Mouse (Mus musculus): ENCODE results near the gene Krt9. TPM values are rescaled to one million over a fixed set of nuclear protein-coding genes. Genes with fewer than 3 reads are reported as not detected.

The Krt9 gene
- polyA plus RNA-seq, 1 experiment from 2014 or later: not detected

DNA sequence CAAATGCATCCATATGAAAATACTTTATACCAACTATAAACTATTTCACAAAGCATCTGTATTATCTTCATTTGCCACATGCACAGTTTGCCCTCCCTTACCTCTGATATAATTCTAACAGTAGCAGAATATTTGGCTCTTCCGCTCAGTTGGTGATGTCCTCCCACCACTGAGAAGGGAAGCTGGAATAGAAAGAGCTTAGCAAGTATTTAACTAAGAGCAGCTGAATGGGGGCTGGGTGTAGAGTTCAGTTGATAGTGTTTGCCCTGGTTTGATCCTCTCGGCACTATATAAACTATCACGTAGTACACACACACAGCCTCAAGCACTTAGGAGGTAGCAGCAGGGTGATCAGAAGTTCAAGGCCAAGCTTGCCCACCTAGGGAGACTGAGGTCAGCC is 13.8 kb downstream of the Krt9 start:
- no peak overlapping the region for H3K4me3 ChIP-seq (replicated peaks)
- no peak overlapping the region for H3K4me2 ChIP-seq
- H3K36me3 ChIP-seq (replicated peaks): no peaks in the 10 kb centered on the region
- ATAC-seq (ENCODE audit: low FRiP score): no peak
- no peaks in the 10 kb centered on the region for H3K9me3 ChIP-seq
- no peaks in the 10 kb centered on the region for H3K27me3 ChIP-seq
- no peaks in the 10 kb centered on the region for H3K4me1 ChIP-seq
- no peak overlapping the region for H3K27ac ChIP-seq
- no peak overlapping the region for H3K9ac ChIP-seq
- WGBS: 88% methylated on average over 3 of the region's 3 CpGs

DNA sequence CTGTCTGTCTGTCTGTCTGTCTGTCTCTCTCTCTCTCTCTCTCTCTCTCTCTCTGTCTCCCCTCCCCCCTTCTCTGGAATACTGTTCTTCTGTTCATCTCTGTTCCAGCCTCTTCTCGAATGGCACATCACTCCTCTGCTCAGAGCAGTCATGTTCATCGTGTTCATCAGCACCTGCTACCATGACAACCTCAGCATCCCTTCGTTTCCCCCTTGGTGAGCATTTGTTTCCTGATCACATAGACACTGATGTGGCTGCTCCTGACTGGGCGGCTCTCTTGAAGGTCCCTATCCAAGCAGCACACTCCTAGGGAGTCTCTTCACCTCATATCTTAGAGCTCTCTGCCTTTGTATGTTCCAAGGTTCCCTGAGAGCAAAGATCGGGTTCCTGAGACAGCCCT is 14.7 kb downstream of the Krt9 start:
- no peak for ATAC-seq (ENCODE audit: low FRiP score)
- WGBS: 77% methylated on average over 5 of the region's 5 CpGs
- H3K36me3 ChIP-seq (replicated peaks): no peaks in the 10 kb centered on the region

DNA sequence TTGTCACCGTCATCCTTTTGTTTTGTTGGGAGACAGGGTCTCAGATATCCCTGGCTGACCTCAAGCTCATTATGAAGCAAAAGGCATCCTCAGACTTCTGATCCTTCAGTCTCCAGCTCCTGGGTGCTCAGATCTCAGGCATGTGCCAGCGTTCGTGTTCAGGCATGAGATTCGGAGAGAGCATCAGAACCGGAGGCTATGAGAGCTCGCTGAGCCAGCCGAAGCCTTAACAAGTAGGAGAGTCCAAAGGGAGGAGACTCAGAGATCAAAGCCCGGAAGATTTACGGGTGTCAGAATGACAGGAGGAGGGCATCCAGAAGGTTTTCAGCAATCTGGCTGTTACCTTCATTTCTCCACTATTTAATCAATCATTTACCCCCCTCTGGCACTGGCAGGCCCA is 16.3 kb downstream of the Krt9 start:
- 89% methylated on average over 9 of the region's 9 CpGs for WGBS

More for the DNA sequence above, 14.7 kb downstream of the Krt9 start:
- no peaks in the 10 kb centered on the region for H3K27me3 ChIP-seq
- H3K4me2 ChIP-seq: no peak overlapping the region
- H3K4me3 ChIP-seq (replicated peaks): no peak overlapping the region
- H3K9ac ChIP-seq: no peak overlapping the region
- no peaks in the 10 kb centered on the region for H3K4me1 ChIP-seq
- no peak overlapping the region for H3K27ac ChIP-seq
- no peaks in the 10 kb centered on the region for H3K9me3 ChIP-seq

GRCm38 (mm10) chr11:100168765-100169762 is 24.0 kb downstream of the Krt9 start:
- H3K4me2 ChIP-seq: no peak overlapping the region
- no peak overlapping the region for H3K4me3 ChIP-seq (replicated peaks)
- WGBS: 34% methylated on average over 14 of the region's 14 CpGs
- H3K9me3 ChIP-seq: no peaks in the 10 kb centered on the region
- ATAC-seq (ENCODE audit: low FRiP score): peak; percentile 36; the same call in 1 of the 2 replicates
- no peaks in the 10 kb centered on the region; the same call in 1 of the 2 replicates for H3K4me1 ChIP-seq
- no peaks in the 10 kb centered on the region for H3K36me3 ChIP-seq (replicated peaks)
- no peaks in the 10 kb centered on the region for H3K27me3 ChIP-seq
- H3K27ac ChIP-seq: 0 out of 2 replicates have a peak overlapping the region, but pooled peaks have one; percentile 31
- no peak overlapping the region for H3K9ac ChIP-seq

More for the DNA sequence above, 16.3 kb downstream of the Krt9 start:
- no peak for ATAC-seq (ENCODE audit: low FRiP score)
- Histone ChIP-seq H3K9me3 (no peaks in the 10 kb centered on the region), H3K4me1 (no peaks in the 10 kb centered on the region), H3K27ac (no peak overlapping the region), H3K9ac (no peak overlapping the region), H3K27me3 (no peaks in the 10 kb centered on the region), H3K4me2 (no peak overlapping the region), H3K4me3 (replicated peaks) (no peak overlapping the region), H3K36me3 (replicated peaks) (no peaks in the 10 kb centered on the region)

- no peak overlapping the region for H3K4me3 ChIP-seq (replicated peaks)
- H3K4me1 ChIP-seq: no peaks in the 10 kb centered on the region; the same call in 1 of the 2 replicates
- no peak overlapping the region for H3K27ac ChIP-seq
- no peaks in the 10 kb centered on the region for H3K9me3 ChIP-seq
- no peaks in the 10 kb centered on the region for H3K36me3 ChIP-seq (replicated peaks)
- no peak overlapping the region for H3K4me2 ChIP-seq
- H3K27me3 ChIP-seq: no peaks in the 10 kb centered on the region
- 86% methylated on average over 8 of the region's 8 CpGs for WGBS
- H3K9ac ChIP-seq: no peak overlapping the region
- ATAC-seq (ENCODE audit: low FRiP score): no peak
Observed at GRCm38 (mm10) chr11:100168071-100168470, 25.0 kb downstream of the Krt9 start.

DNA sequence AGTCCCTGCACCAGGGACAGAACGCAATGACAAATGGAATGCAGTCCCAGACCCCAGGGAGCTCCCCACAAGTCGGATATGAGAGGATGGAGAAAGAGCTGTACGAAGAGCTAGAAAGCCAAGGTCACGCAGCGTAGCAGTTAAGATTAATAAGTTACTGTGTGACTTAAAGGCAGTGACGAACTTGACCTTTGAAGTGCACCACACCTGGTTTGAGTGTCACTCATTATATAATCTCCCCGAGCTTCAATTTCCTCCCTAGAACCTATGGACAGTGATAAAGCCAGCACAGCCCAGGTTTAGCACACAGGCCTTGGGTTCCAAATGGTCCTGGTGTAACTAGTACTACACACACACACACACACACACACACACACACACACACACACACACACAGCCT is 28.7 kb downstream of the Krt9 start:
- H3K36me3 ChIP-seq (replicated peaks): no peaks in the 10 kb centered on the region
- H3K4me3 ChIP-seq (replicated peaks): no peak overlapping the region
- H3K9ac ChIP-seq: no peak overlapping the region
- 67% methylated on average over 7 of the region's 7 CpGs for WGBS
- H3K27ac ChIP-seq: no peak overlapping the region
- H3K27me3 ChIP-seq: no peaks in the 10 kb centered on the region
- H3K9me3 ChIP-seq: no peaks in the 10 kb centered on the region
- H3K4me1 ChIP-seq: no peaks in the 10 kb centered on the region; the same call in 1 of the 2 replicates
- no peak for ATAC-seq (ENCODE audit: low FRiP score)
- no peak overlapping the region for H3K4me2 ChIP-seq

GRCm38 (mm10) chr11:100157908-100158477 is 35.1 kb downstream of the Krt9 start:
- no peak for ATAC-seq (ENCODE audit: low FRiP score)
- no peak overlapping the region for H3K4me3 ChIP-seq (replicated peaks)
- H3K27me3 ChIP-seq: no peaks in the 10 kb centered on the region
- no peak overlapping the region for H3K4me2 ChIP-seq
- H3K36me3 ChIP-seq (replicated peaks): no peaks in the 10 kb centered on the region
- WGBS: 63% methylated on average over 6 of the region's 6 CpGs
- no peaks in the 10 kb centered on the region for H3K4me1 ChIP-seq
- no peak overlapping the region for H3K9ac ChIP-seq
- no peak overlapping the region for H3K27ac ChIP-seq
- H3K9me3 ChIP-seq: no peaks in the 10 kb centered on the region

DNA sequence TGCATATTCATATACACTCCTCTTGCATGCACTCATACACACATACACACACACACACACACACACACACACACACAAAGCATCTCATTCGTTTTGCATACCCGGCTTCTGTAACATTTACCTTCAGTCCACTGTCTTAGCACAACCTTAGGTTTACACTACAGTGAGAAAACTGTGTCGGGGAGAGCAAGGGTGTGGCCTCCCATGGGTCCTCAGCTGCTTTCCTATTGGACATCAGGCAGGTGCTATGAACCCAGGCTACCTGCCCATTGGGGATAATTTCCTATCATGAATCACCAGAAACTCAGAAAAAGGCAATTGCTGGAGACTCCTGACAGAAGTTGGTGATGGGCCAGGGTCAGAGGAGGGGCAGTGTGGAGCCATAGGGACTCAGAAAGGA is 35.7 kb downstream of the Krt9 start:
- H3K27ac ChIP-seq: no peak overlapping the region
- H3K4me2 ChIP-seq: no peak overlapping the region
- no peaks in the 10 kb centered on the region for H3K9me3 ChIP-seq
- no peaks in the 10 kb centered on the region for H3K4me1 ChIP-seq
- no peak for ATAC-seq (ENCODE audit: low FRiP score)
- WGBS: 86% methylated on average over 3 of the region's 3 CpGs
- no peaks in the 10 kb centered on the region for H3K36me3 ChIP-seq (replicated peaks)
- H3K4me3 ChIP-seq (replicated peaks): no peak overlapping the region
- no peak overlapping the region for H3K9ac ChIP-seq
- H3K27me3 ChIP-seq: no peaks in the 10 kb centered on the region

GRCm38 (mm10) chr11:100155497-100156255 is 37.4 kb downstream of the Krt9 start:
- no peak for ATAC-seq (ENCODE audit: low FRiP score)
- no peak overlapping the region for H3K27ac ChIP-seq
- no peak overlapping the region for H3K4me2 ChIP-seq
- no peaks in the 10 kb centered on the region for H3K36me3 ChIP-seq (replicated peaks)
- H3K4me1 ChIP-seq: no peaks in the 10 kb centered on the region
- no peaks in the 10 kb centered on the region for H3K27me3 ChIP-seq
- no peak overlapping the region for H3K9ac ChIP-seq
- no peaks in the 10 kb centered on the region for H3K9me3 ChIP-seq
- 78% methylated on average over 8 of the region's 8 CpGs for WGBS
- H3K4me3 ChIP-seq (replicated peaks): no peak overlapping the region

DNA sequence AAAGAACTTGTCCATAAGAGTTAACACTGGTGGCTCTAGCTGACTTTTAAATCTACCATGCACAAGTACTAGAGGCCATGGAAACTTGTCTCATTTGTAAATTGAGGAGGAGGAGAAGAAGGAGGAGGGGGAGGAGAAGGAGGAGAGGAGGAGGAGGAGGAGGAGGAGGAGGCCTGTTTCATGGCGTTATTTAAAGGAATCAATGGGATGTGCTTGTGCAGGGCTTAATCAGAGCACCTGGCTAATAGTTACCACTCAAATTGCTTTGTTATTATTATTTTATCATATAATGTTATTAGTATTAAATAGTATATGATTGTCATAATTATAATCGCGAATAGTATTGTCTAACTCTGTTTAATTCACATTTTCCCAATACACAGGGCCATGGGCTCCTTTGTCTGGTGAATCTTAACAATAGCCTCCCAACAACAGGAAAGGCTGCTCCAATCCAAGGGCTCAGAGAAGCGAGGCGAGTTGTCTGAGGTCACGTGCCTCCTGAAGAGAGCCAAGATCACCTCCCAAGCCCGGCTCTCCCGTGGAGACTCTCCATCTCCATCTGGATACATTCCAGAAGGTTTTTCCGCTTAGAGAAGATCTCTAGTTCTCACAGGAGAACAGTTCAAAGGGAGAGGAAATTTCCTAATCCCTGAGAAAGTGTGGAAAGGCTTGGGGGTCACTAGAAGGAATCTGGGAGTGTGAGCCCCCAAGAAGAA is 44.3 kb downstream of the Krt9 start, which contains the start of gene Krt19:
Gene Krt19 (minus strand): TSS at position 51 of the 716 bp plus-strand sequence.
- WGBS: 55% methylated on average over 9 of the region's 9 CpGs
- H3K27me3 ChIP-seq: peaks cover 40% of the 10 kb centered on the region
- H3K4me1 ChIP-seq: peaks cover 9% of the 10 kb centered on the region
- H3K9me3 ChIP-seq: no peaks in the 10 kb centered on the region
- H3K9ac ChIP-seq: no peak within 1 kb of the TSS
- no peak within 1 kb of the TSS for H3K27ac ChIP-seq
- no peak for ATAC-seq (ENCODE audit: low FRiP score)
- H3K4me2 ChIP-seq: no peak within 1 kb of the TSS
- H3K36me3 ChIP-seq (replicated peaks): no peaks in the 10 kb centered on the region
- H3K4me3 ChIP-seq (replicated peaks): no peak within 1 kb of the TSS

DNA sequence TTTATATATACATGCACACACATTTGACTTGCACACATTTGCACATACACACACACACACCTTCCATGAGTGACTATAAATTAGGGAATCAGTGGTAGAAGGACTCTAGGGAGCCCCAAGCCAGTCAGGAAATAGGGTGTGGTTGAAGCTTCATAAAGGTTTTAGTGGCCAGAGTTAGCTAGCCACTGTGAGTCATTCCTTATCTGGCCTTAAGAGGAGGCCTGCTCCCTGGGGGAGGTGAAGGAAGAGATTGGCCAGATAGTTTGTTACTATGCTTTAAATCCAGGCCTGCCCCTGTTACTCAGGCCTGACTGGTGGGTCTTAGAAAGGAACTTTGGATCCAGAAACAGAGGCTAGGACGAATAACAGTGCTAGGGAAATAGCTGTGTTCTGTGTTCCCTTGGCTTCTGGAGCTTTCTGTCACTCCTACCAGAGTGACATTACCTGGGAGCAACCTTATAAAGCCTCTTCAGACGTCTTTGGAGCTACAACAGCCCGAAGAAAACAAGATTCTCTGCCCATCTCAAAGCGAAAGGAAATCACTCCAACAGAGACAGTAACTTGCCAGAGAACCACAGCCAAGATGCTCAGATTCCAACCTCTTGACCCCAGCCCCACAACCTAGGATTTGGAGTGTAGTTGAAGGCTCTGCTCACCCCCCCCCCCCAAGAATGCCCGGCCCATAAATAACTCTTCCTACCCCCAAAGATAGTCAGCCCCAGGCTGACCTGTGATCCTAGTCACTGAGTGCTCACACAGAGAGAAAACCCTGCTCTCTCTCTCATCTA is 45.3 kb downstream of the Krt9 start:
- Histone ChIP-seq H3K36me3 (replicated peaks) (no peaks in the 10 kb centered on the region), H3K4me1 (peaks cover 9% of the 10 kb centered on the region), H3K27me3 (peaks cover 42% of the 10 kb centered on the region), H3K9ac (no peak overlapping the region), H3K9me3 (no peaks in the 10 kb centered on the region), H3K4me2 (no peak overlapping the region), H3K4me3 (replicated peaks) (no peak overlapping the region), H3K27ac (no peak overlapping the region)
- ATAC-seq (ENCODE audit: low FRiP score): no peak
- WGBS: 68% methylated on average over 5 of the region's 5 CpGs

All from forebrain, embryonic 12.5 days (tissue).